Mouse (Mus musculus) fat pad, adult 2 months (tissue): ENCODE measurements around the gene Fam210b.

ENCODE experiments used
- DNase-seq: peaks from one replicate; pipeline ENCODE4 v3.0.0-alpha.2; 2011; ENCODE audit warnings: low read depth, low spot score; ENCODE audit errors: extremely low read depth

Fam210b gene

GRCm38 (mm10) chr2:172349776-172350175 is 4.4 kb downstream of the Fam210b start:
- DNase-seq, result no peak

- DNase-seq, result no peak
Measured at GRCm38 (mm10) chr2:172350773-172351172, 5.4 kb downstream of the Fam210b start.

GRCm38 (mm10) chr2:172353218-172353617 is 7.9 kb downstream of the Fam210b start:
- no peak for DNase-seq

- DNase-seq, result no peak
Measured at GRCm38 (mm10) chr2:172354761-172355160, 9.4 kb downstream of the Fam210b start.

GRCm38 (mm10) chr2:172355833-172356232 is 10.5 kb downstream of the Fam210b start:
- DNase-seq, result no peak

- DNase-seq, result no peak
Measured at GRCm38 (mm10) chr2:172363176-172363575, 17.8 kb downstream of the Fam210b start.

GRCm38 (mm10) chr2:172370411-172371223 is 25.3 kb downstream of the Fam210b start, which contains the start of the genes Aurka and Cstf1:
Aurka (minus strand) TSS chr2:172370535.
Cstf1 (plus strand) TSS chr2:172370681.
- peak; percentile 58 for DNase-seq

GRCm38 (mm10) chr2:172371258-172371657 is 25.9 kb downstream of the Fam210b start:
- no peak for DNase-seq

- peak; percentile 69 for DNase-seq
Measured at GRCm38 (mm10) chr2:172376551-172376950, 31.2 kb downstream of the Fam210b start.

- no peak for DNase-seq
Measured at GRCm38 (mm10) chr2:172376999-172377515, 31.7 kb downstream of the Fam210b start.

GRCm38 (mm10) chr2:172378332-172378731 is 33.0 kb downstream of the Fam210b start:
- no peak for DNase-seq

- DNase-seq, result no peak
Measured at GRCm38 (mm10) chr2:172380513-172380912, 35.1 kb downstream of the Fam210b start.

- DNase-seq, result no peak
Measured at GRCm38 (mm10) chr2:172381341-172381740, 36.0 kb downstream of the Fam210b start.

GRCm38 (mm10) chr2:172381898-172382297 is 36.5 kb downstream of the Fam210b start:
- no peak for DNase-seq

- DNase-seq, result no peak
Measured at GRCm38 (mm10) chr2:172384715-172385114, 39.4 kb downstream of the Fam210b start.

- no peak for DNase-seq
Measured at GRCm38 (mm10) chr2:172390341-172390740, 45.0 kb downstream of the Fam210b start.

- no peak for DNase-seq
Measured at GRCm38 (mm10) chr2:172392041-172392521, 46.7 kb downstream of the Fam210b start.

- DNase-seq, result no peak
Measured at GRCm38 (mm10) chr2:172393391-172394051, 48.2 kb downstream of the Fam210b start, which contains the start of gene Cass4. Cass4 (plus strand) TSS chr2:172393794.

- DNase-seq, result no peak
Measured at GRCm38 (mm10) chr2:172394052-172394392, 48.7 kb downstream of the Fam210b start.

GRCm38 (mm10) chr2:172394671-172395070 is 49.3 kb downstream of the Fam210b start:
- DNase-seq, result no peak

- DNase-seq, result no peak
Measured at GRCm38 (mm10) chr2:172395961-172396360, 50.6 kb downstream of the Fam210b start.

- no peak for DNase-seq
Measured at GRCm38 (mm10) chr2:172399901-172400300, 54.5 kb downstream of the Fam210b start.
